Comparison of ENCODE assay signal across 9 mouse cellular contexts in the genomic region with DNA sequence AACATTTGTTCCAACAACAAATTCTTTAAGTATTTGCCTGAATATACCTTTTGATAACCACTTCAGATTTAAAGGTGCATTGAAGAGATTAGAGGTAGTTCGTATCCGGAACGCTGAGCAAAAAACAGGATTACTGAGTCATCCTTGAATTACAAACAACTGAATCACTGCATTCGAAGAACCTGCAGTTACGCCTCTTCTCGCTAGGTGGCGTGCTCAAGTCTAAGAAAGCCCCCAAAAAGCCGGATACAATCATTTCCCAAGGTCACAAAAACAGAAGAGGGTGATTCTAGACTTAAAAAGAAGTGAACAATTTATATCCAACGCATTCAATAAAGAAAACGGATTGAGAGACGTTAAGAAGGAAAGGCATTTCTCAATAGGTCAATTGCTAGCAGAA. TPM values are rescaled to one million over a fixed set of nuclear protein-coding genes. Genes with fewer than 3 reads are reported as not detected.
DNase-seq lines count a peak whose midpoint lies in the region; ATAC-seq lines count a peak whose summit lies in the region.
"Had no signal": no experiment of that assay in that cellular context is flagged by ENCODE, and none has a peak within 500 bp of the region (broad histone marks: within the 10 kb centered on the region; RNA-seq: fewer than 3 reads in every experiment).

No protein-coding gene starts in this region.

- H3K9me3 ChIP-seq in embryonic facial prominence, embryonic 11.5 days (replicated peaks; ENCODE audit: control insufficient read depth, low read length), result no peaks in the 10 kb centered on the region
- H3K9me3 ChIP-seq in embryonic facial prominence, embryonic 10.5 days, result no peaks in the 10 kb centered on the region
- no peaks in the 10 kb centered on the region for H3K9me3 ChIP-seq in embryonic facial prominence, embryonic 14.5 days (ENCODE audit: control insufficient read depth, low read length)
- no peaks in the 10 kb centered on the region for H3K9me3 ChIP-seq in forebrain, embryonic 11.5 days (ENCODE audit: control insufficient read depth, low read length)
- H3K9me3 ChIP-seq: midbrain, embryonic 12.5 days had no signal

- no peak overlapping the region for H3K4me2 ChIP-seq in embryonic facial prominence, embryonic 11.5 days (ENCODE audit: low read depth, low read length)
- H3K4me2 ChIP-seq in embryonic facial prominence, embryonic 14.5 days (ENCODE audit: low read depth, low read length), result no peak overlapping the region
- no peak overlapping the region for H3K4me2 ChIP-seq in forebrain, embryonic 11.5 days (ENCODE audit: low read depth, low read length, severe bottlenecking)
- H3K4me2 ChIP-seq: midbrain, embryonic 12.5 days had no signal

- H3K4me3 ChIP-seq in embryonic facial prominence, embryonic 11.5 days (ENCODE audit: low read depth, low read length), result no peak overlapping the region
- no peak overlapping the region for H3K4me3 ChIP-seq in embryonic facial prominence, embryonic 10.5 days
- H3K4me3 ChIP-seq in embryonic facial prominence, embryonic 14.5 days (ENCODE audit: low read depth, low read length), result no peak overlapping the region
- no peak overlapping the region for H3K4me3 ChIP-seq in forebrain, embryonic 11.5 days (ENCODE audit: low read depth, low read length)
- H3K4me3 ChIP-seq: midbrain, embryonic 12.5 days had no signal

- H3K36me3 ChIP-seq in embryonic facial prominence, embryonic 11.5 days (replicated peaks; ENCODE audit: control insufficient read depth, insufficient read depth, low read depth, low read length), result no peaks in the 10 kb centered on the region
- H3K36me3 ChIP-seq in embryonic facial prominence, embryonic 10.5 days (replicated peaks), result no peaks in the 10 kb centered on the region
- no peaks in the 10 kb centered on the region for H3K36me3 ChIP-seq in embryonic facial prominence, embryonic 14.5 days (ENCODE audit: control insufficient read depth, insufficient read depth, low read length)
- no peaks in the 10 kb centered on the region for H3K36me3 ChIP-seq in forebrain, embryonic 11.5 days (ENCODE audit: control insufficient read depth, insufficient read depth, low read length)
- H3K36me3 ChIP-seq: midbrain, embryonic 12.5 days had no signal

- no peak for ATAC-seq in embryonic facial prominence, embryonic 11.5 days (replicated peaks; ENCODE audit: insufficient number of reproducible peaks, low FRiP score, low TSS enrichment, low read depth)
- no peak for ATAC-seq in embryonic facial prominence, embryonic 14.5 days (ENCODE audit: low read depth)
- no peak for ATAC-seq in forebrain, embryonic 11.5 days (replicated peaks; ENCODE audit: low FRiP score)

- H3K4me1 ChIP-seq in embryonic facial prominence, embryonic 11.5 days (ENCODE audit: control insufficient read depth, insufficient read depth, low read length), result no peaks in the 10 kb centered on the region
- no peaks in the 10 kb centered on the region for H3K4me1 ChIP-seq in embryonic facial prominence, embryonic 10.5 days
- no peaks in the 10 kb centered on the region for H3K4me1 ChIP-seq in embryonic facial prominence, embryonic 14.5 days (ENCODE audit: control insufficient read depth, insufficient read depth, low read length)
- H3K4me1 ChIP-seq in forebrain, embryonic 11.5 days (replicated peaks; ENCODE audit: control insufficient read depth, insufficient read depth, low read length), result no peaks in the 10 kb centered on the region

- DNase-seq in embryonic facial prominence, embryonic 11.5 days (ENCODE audit: low spot score), result peak; percentile 70
- DNase-seq in embryonic facial prominence, embryonic 10.5 days (ENCODE audit: low spot score), result no peak
- peak; percentile 33 for DNase-seq in right cerebral cortex, adult 18-20 months
- no peak for DNase-seq in right cerebral cortex, postnatal 25 days
- peak; percentile 34 for DNase-seq in embryonic facial prominence, embryonic 14.5 days (ENCODE audit: low spot score)
- peak; percentile 31 to 38 for DNase-seq in left cerebral cortex, adult 18-20 months (ENCODE audit: low spot score in 2 of 2)
- DNase-seq in retina, postnatal 1 day, result peak; percentile 57
- DNase-seq in forebrain, embryonic 11.5 days (ENCODE audit: low spot score), result no peak

- H3K27ac ChIP-seq in embryonic facial prominence, embryonic 11.5 days (replicated peaks; ENCODE audit: low read depth, low read length), result no peak overlapping the region
- no peak overlapping the region for H3K27ac ChIP-seq in embryonic facial prominence, embryonic 10.5 days (replicated peaks)
- H3K27ac ChIP-seq in embryonic facial prominence, embryonic 14.5 days (replicated peaks; ENCODE audit: low read depth, low read length), result no peak overlapping the region
- H3K27ac ChIP-seq in forebrain, embryonic 11.5 days (ENCODE audit: low read depth, low read length), result no peak overlapping the region
- H3K27ac ChIP-seq: midbrain, embryonic 12.5 days had no signal

- H3K9ac ChIP-seq in embryonic facial prominence, embryonic 11.5 days (replicated peaks; ENCODE audit: low read length), result no peak overlapping the region
- H3K9ac ChIP-seq in embryonic facial prominence, embryonic 14.5 days (ENCODE audit: low read depth, low read length), result no peak overlapping the region
- no peak overlapping the region for H3K9ac ChIP-seq in forebrain, embryonic 11.5 days (ENCODE audit: low read length)
- H3K9ac ChIP-seq: midbrain, embryonic 12.5 days had no signal

- no peaks in the 10 kb centered on the region for H3K27me3 ChIP-seq in embryonic facial prominence, embryonic 11.5 days (ENCODE audit: control insufficient read depth, insufficient read depth, low read length)
- no peaks in the 10 kb centered on the region for H3K27me3 ChIP-seq in embryonic facial prominence, embryonic 10.5 days (replicated peaks; ENCODE audit: low read depth, poor library complexity, severe bottlenecking)
- no peaks in the 10 kb centered on the region for H3K27me3 ChIP-seq in embryonic facial prominence, embryonic 14.5 days (replicated peaks; ENCODE audit: control insufficient read depth, insufficient read depth, low read length)
- H3K27me3 ChIP-seq in forebrain, embryonic 11.5 days (ENCODE audit: control insufficient read depth, insufficient read depth, low read length), result no peaks in the 10 kb centered on the region
- H3K27me3 ChIP-seq: midbrain, embryonic 12.5 days had no signal

- 30% methylated on average over 11 of the region's 11 CpGs for WGBS in embryonic facial prominence, embryonic 11.5 days
- 33% methylated on average over 11 of the region's 11 CpGs for whole genome bisulfite sequencing in embryonic facial prominence, embryonic 10.5 days
- 29% methylated on average over 11 of the region's 11 CpGs for WGBS in embryonic facial prominence, embryonic 14.5 days
- WGBS in forebrain, embryonic 11.5 days, result 27% methylated on average over 11 of the region's 11 CpGs

RNA-seq across cellular contexts. Expression of a gene that starts 51.9 kb away (rescaled TPM):
- polyA plus RNA-seq in embryonic facial prominence, embryonic 11.5 days (2014; fragmentation: Nextera tagmentation; extraction: Ambion mirVana), result 8.8 and 8.9 TPM in 2 replicates
- 9.0 and 9.8 TPM in 2 replicates for polyA plus RNA-seq in embryonic facial prominence, embryonic 10.5 days (2016; fragmentation: Nextera tagmentation; extraction: Ambion mirVana)
- 16.6 and 21.4 TPM in 2 replicates for polyA plus RNA-seq in embryonic facial prominence, embryonic 14.5 days (2014; fragmentation: Nextera tagmentation; extraction: Ambion mirVana)
- 10 to 100 TPM; 64.7 to 66.4 TPM for total RNA-seq in left cerebral cortex, adult 18-20 months (2021)
- polyA plus RNA-seq in forebrain, embryonic 11.5 days (2014; fragmentation: Nextera tagmentation; extraction: Ambion mirVana), result 12.3 and 12.8 TPM in 2 replicates

Comparison
In these comparisons a context has a peak if more than half of its experiments do, and no peak if none do; other contexts are left out.
1. DNase-seq: peak in embryonic facial prominence, embryonic 11.5 days (single experiment), right cerebral cortex, adult 18-20 months (single experiment), embryonic facial prominence, embryonic 14.5 days (single experiment), left cerebral cortex, adult 18-20 months (2 of 2) and retina, postnatal 1 day (single experiment); none in embryonic facial prominence, embryonic 10.5 days (single experiment), right cerebral cortex, postnatal 25 days (single experiment) and forebrain, embryonic 11.5 days (single experiment).